Mouse (Mus musculus): ENCODE data around the gene Gm9008.
"Not testable (repeated sequence)": the region's sequence is repeated elsewhere in the genome, so short reads cannot be mapped to it uniquely, and the experiment has no call there.

Gene Gm9008

GRCm38 (mm10) chr6:76497054-76497835 is at the start of gene Gm9008:
Gene Gm9008 (minus strand): TSS chr6:76497784.
- DNase-seq (ENCODE audit: low spot score) = not testable (repeated sequence)

DNA sequence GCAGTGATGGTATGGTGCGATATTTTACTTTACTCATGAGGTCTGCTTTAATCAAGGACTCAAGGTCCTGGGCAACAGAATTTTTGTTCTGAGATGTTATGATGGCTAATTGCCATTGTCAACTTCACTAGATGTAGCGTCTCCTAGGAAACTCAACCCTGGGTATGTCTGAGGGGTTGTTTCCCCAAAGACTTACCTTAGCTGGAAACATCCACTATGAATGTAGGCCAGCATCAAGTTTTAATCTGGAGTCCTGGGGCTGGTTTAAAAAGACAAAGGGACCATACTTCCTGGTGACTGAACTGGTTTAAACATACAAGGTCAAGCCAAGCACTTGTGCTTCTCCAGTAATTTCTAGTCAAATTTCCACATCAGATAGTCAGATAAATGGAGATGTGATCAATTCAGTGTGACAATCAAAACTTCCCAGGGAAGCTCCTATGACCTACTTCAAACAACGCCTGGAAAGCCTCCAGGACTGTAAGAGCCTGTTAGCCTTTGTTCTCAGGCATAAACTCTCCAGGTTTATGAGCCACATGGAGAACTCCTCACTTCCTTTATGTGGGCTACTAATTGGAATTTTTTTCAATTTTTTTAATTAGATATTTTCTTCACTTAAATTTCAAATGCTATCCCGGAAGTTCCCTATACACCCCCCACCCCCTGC is 24.5 kb upstream of the Gm9008 start:
- DNase-seq (ENCODE audit: low spot score) = no peak

DNA sequence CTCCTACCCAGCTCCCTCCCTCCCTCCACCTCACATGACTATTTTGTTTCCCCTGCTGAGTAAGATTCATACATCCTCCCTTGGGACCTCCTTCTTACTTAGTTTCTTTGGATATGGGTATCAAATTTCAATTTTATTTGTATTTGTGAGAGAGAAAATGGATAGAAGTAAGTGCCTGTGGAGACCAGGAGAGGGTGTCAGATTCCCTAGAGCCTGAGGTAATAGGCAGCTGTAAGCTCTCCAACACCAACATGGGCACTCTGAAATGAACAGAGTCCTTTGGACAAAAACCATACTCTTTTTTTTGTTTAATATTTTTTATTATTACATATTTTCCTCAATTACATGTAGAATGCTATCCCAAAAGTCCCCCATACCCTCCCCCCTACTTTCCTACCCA is 12.6 kb upstream of the Gm9008 start:
- DNase-seq (ENCODE audit: low spot score) = no peak

- DNase-seq (ENCODE audit: low spot score) = not testable (repeated sequence)
These were observed 1.2 kb downstream of the Gm9008 start for GRCm38 (mm10) chr6:76496335-76496734.

DNA sequence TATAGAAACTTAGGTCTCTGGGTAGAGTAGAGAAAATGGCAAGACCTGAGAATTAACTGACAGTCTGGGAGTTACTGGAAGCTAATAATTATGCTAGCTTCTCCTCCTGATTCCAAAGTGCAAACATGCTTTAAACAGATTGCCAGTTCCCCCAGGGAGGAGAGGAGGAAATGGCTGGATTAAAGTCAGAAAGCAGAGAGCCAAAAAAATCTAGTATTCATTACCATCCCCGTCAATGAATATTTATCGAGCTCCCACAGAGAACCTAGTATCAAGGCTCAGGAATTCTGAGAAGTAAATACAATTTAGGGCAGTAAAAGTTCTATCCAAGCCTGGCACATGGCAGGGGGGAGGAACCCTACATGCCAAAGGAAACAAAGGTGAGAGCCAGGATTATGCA is 29.4 kb downstream of the Gm9008 start:
- no peak for DNase-seq (ENCODE audit: low spot score)
